Mouse (Mus musculus): Measurements from ENCODE around the gene Rag1.

- TF ChIP-seq POLR2A (IDR thresholded peaks at IDR 0.05; ENCODE audit: insufficient read length, low read depth) (no peak), USF1 (IDR thresholded peaks at IDR 0.05; ENCODE audit: low read depth) (no peak), CEBPB (IDR thresholded peaks at IDR 0.05; ENCODE audit: insufficient read depth, poor library complexity, severe bottlenecking) (no peak)
Measured at GRCm38 (mm10) chr2:101673547-101673946, 24.2 kb upstream of the Rag1 start.

All from myocyte (in vitro differentiated cells).